ENCODE assay signal across 8 mouse cellular contexts in the genomic region with DNA sequence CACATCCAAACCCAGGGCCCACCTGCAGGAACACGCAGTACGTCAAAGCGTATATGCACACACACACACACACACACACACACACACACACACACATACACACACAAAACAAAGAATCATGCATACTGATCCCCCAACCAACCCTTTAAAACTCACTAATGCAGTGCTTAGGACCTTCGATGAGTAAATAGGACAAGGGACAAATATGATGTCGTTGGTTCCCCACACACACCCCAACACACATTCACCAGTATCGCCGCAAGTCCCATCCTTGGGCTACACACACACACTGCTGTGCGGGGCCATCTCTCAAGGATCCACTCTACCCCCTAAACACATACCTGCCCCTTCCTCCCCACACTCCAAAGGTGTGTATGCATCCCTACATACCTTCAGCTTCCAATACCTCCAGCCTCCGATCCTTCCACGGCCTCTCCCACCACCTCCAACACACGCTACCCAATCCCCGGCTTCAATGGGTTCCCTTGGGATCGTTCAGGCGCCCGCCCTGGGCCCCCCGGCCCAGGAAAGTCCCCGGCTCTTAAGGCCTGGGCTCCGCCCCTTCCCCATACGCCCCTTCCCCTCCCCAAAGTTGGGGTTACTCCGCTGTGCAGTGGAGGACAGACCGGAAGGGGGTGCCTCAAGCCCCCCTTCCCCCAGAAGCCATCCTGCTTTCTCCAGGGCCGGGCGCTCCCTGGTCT. TPM values are rescaled to one million over a fixed set of nuclear protein-coding genes. Genes with fewer than 3 reads are reported as not detected.
DNase-seq lines count a peak whose midpoint lies in the region; ATAC-seq and TF ChIP-seq lines count a peak whose summit lies in the region.

No protein-coding gene starts in this region.

- in situ Hi-C loops in Patski (cut with MboI; ENCODE audit: low pct_unique_long_range_greater_than_20kb) = loop anchor here (25.0 kb wide), 2 partner anchors 311 to 461 kb away; a partner anchor contains a TSS

- H3K27me3 ChIP-seq in kidney, postnatal 0 days (ENCODE audit: insufficient read depth, low read length) = no peaks in the 10 kb centered on the region
- H3K27me3 ChIP-seq in Patski = no peaks in the 10 kb centered on the region
- H3K27me3 ChIP-seq in embryonic facial prominence, embryonic 13.5 days = no peaks in the 10 kb centered on the region
- H3K27me3 ChIP-seq in midbrain, embryonic 15.5 days (replicated peaks) = no peaks in the 10 kb centered on the region

- H3K4me2 ChIP-seq in kidney, postnatal 0 days (ENCODE audit: low read length) = peak overlapping the region; percentile 65
- peak overlapping the region; percentile 72 for H3K4me2 ChIP-seq in embryonic facial prominence, embryonic 13.5 days
- peak overlapping the region; percentile 87 for H3K4me2 ChIP-seq in midbrain, embryonic 15.5 days

- TF ChIP-seq CTCF in kidney, postnatal 0 days (IDR thresholded peaks at IDR 0.05; ENCODE audit: low read depth) = no peak
- TF ChIP-seq CTCF in Patski (IDR thresholded peaks at IDR 0.05) = no peak

- DNase-seq in kidney, postnatal 0 days (ENCODE audit: low spot score) = peak; percentile 79
- DNase-seq in kidney, postnatal 25 days = no peak
- DNase-seq in Patski (ENCODE audit: low read depth, low spot score) = no peak
- DNase-seq in frontal cortex, postnatal 25 days (ENCODE audit: low spot score in 2 of 2) = no peak
- no peak for DNase-seq in spleen, postnatal 4 days (ENCODE audit: low spot score in 2 of 2)

- ATAC-seq in kidney, postnatal 0 days (replicated peaks; ENCODE audit: low FRiP score, low read depth) = peak; percentile 57
- peak; percentile 40 for ATAC-seq in Patski
- ATAC-seq in embryonic facial prominence, embryonic 13.5 days (ENCODE audit: insufficient number of reproducible peaks, insufficient read depth, low FRiP score, low TSS enrichment, low read depth) = peak; percentile 87
- peak; percentile 75 for ATAC-seq in inflammation-experienced regulatory T-cells, adult 6 months
- peak; percentile 82 for ATAC-seq in midbrain, embryonic 15.5 days (replicated peaks)

- no peaks in the 10 kb centered on the region for H3K36me3 ChIP-seq in kidney, postnatal 0 days (ENCODE audit: insufficient read depth, low read length)
- H3K36me3 ChIP-seq in embryonic facial prominence, embryonic 13.5 days = 0 out of 2 replicates have a peak, but pooled peaks cover 12% of the 10 kb centered on the region
- H3K36me3 ChIP-seq in midbrain, embryonic 15.5 days (replicated peaks) = no peaks in the 10 kb centered on the region

- 2% methylated on average over 23 of the region's 23 CpGs for WGBS in kidney, postnatal 0 days
- 2% methylated on average over 23 of the region's 23 CpGs for WGBS in embryonic facial prominence, embryonic 13.5 days
- 1% methylated on average over 23 of the region's 23 CpGs for WGBS in midbrain, embryonic 15.5 days

- H3K27ac ChIP-seq in kidney, postnatal 0 days = peak overlapping the region; percentile 87
- H3K27ac ChIP-seq in embryonic facial prominence, embryonic 13.5 days = peak overlapping the region; percentile 98
- H3K27ac ChIP-seq in midbrain, embryonic 15.5 days = peak overlapping the region; percentile 99

- H3K9me3 ChIP-seq in kidney, postnatal 0 days (replicated peaks; ENCODE audit: low read length) = no peaks in the 10 kb centered on the region
- no peaks in the 10 kb centered on the region for H3K9me3 ChIP-seq in embryonic facial prominence, embryonic 13.5 days
- H3K9me3 ChIP-seq in midbrain, embryonic 15.5 days = no peaks in the 10 kb centered on the region

- peaks cover 19% of the 10 kb centered on the region for H3K4me1 ChIP-seq in kidney, postnatal 0 days (replicated peaks; ENCODE audit: insufficient read depth, low read length)
- peaks cover 53% of the 10 kb centered on the region for H3K4me1 ChIP-seq in embryonic facial prominence, embryonic 13.5 days
- H3K4me1 ChIP-seq in midbrain, embryonic 15.5 days = peaks cover 60% of the 10 kb centered on the region

- H3K9ac ChIP-seq in kidney, postnatal 0 days (ENCODE audit: low read depth, low read length) = peak overlapping the region; percentile 93
- peak overlapping the region; percentile 95 for H3K9ac ChIP-seq in embryonic facial prominence, embryonic 13.5 days
- H3K9ac ChIP-seq in midbrain, embryonic 15.5 days = peak overlapping the region; percentile 95

- POLR2A ChIA-PET in Patski (lab: Charles Lee) = no interaction called here

- CTCF ChIA-PET in Patski (lab: Charles Lee) = no interaction called here

- H3K4me3 ChIP-seq in kidney, postnatal 0 days (replicated peaks; ENCODE audit: low read depth, low read length) = peak overlapping the region; percentile 93
- peak overlapping the region; percentile 91 for H3K4me3 ChIP-seq in embryonic facial prominence, embryonic 13.5 days
- peak overlapping the region; percentile 99 for H3K4me3 ChIP-seq in midbrain, embryonic 15.5 days

RNA-seq across cellular contexts. Expression of a gene that starts 1.9 kb away (rescaled TPM):
- polyA plus RNA-seq in kidney, postnatal 0 days (2015; fragmentation: Nextera tagmentation; extraction: Ambion mirVana) = 13.6 and 13.8 TPM in 2 replicates
- 11.5 TPM for polyA plus RNA-seq in Patski (2021)
- polyA plus RNA-seq in embryonic facial prominence, embryonic 13.5 days (2015; fragmentation: Nextera tagmentation; extraction: Ambion mirVana) = 22.1 and 25.2 TPM in 2 replicates
- polyA plus RNA-seq in inflammation-experienced regulatory T-cells, adult 6 months (2017; shearing (Covaris generic)) = under 1 TPM; 0.57 to 0.66 (median 0.64) TPM
- 48.0 and 49.6 TPM in 2 replicates for polyA plus RNA-seq in midbrain, embryonic 15.5 days (2015; fragmentation: Nextera tagmentation; extraction: Ambion mirVana)

RNA-seq across cellular contexts. Expression of a gene that starts 31.0 kb away (rescaled TPM):
- polyA plus RNA-seq in kidney, postnatal 0 days (2015; fragmentation: Nextera tagmentation; extraction: Ambion mirVana) = not detected in 2 replicates
- not detected for polyA plus RNA-seq in Patski (2021)
- polyA plus RNA-seq in embryonic facial prominence, embryonic 13.5 days (2015; fragmentation: Nextera tagmentation; extraction: Ambion mirVana) = 0.66 and 1.5 TPM in 2 replicates
- polyA plus RNA-seq in inflammation-experienced regulatory T-cells, adult 6 months (2017; shearing (Covaris generic)) = not detected
- 2.0 and 2.5 TPM in 2 replicates for polyA plus RNA-seq in midbrain, embryonic 15.5 days (2015; fragmentation: Nextera tagmentation; extraction: Ambion mirVana)

RNA-seq across cellular contexts. Expression of a gene that starts 56.0 kb away (rescaled TPM):
- polyA plus RNA-seq in kidney, postnatal 0 days (2015; fragmentation: Nextera tagmentation; extraction: Ambion mirVana) = 143 and 163 TPM in 2 replicates
- 181 TPM for polyA plus RNA-seq in Patski (2021)
- 216 and 239 TPM in 2 replicates for polyA plus RNA-seq in embryonic facial prominence, embryonic 13.5 days (2015; fragmentation: Nextera tagmentation; extraction: Ambion mirVana)
- 100 to 1,000 TPM in 1 of 3 experiments, 10 to 100 TPM in 2; 94.5 to 111 (median 98.0) TPM for polyA plus RNA-seq in inflammation-experienced regulatory T-cells, adult 6 months (2017; shearing (Covaris generic))
- polyA plus RNA-seq in midbrain, embryonic 15.5 days (2015; fragmentation: Nextera tagmentation; extraction: Ambion mirVana) = 199 and 209 TPM in 2 replicates

RNA-seq across cellular contexts. Expression of a gene that starts 56.2 kb away (rescaled TPM):
- 129 and 135 TPM in 2 replicates for polyA plus RNA-seq in kidney, postnatal 0 days (2015; fragmentation: Nextera tagmentation; extraction: Ambion mirVana)
- polyA plus RNA-seq in Patski (2021) = 144 TPM
- 103 and 106 TPM in 2 replicates for polyA plus RNA-seq in embryonic facial prominence, embryonic 13.5 days (2015; fragmentation: Nextera tagmentation; extraction: Ambion mirVana)
- polyA plus RNA-seq in inflammation-experienced regulatory T-cells, adult 6 months (2017; shearing (Covaris generic)) = 100 to 1,000 TPM in 2 of 3 experiments, 10 to 100 TPM in 1; 97.1 to 147 (median 109) TPM
- polyA plus RNA-seq in midbrain, embryonic 15.5 days (2015; fragmentation: Nextera tagmentation; extraction: Ambion mirVana) = 116 and 122 TPM in 2 replicates
